Mouse (Mus musculus): Measurements from ENCODE around the gene Grik1. TPM values are rescaled to one million over a fixed set of nuclear protein-coding genes. Genes with fewer than 3 reads are reported as not detected.
A peak's percentile ranks its signal among the peaks of the same experiment; 100 is the strongest.

Grik1 gene
- polyA plus RNA-seq, 1 experiment from 2014 or later: 0.84 TPM

DNA sequence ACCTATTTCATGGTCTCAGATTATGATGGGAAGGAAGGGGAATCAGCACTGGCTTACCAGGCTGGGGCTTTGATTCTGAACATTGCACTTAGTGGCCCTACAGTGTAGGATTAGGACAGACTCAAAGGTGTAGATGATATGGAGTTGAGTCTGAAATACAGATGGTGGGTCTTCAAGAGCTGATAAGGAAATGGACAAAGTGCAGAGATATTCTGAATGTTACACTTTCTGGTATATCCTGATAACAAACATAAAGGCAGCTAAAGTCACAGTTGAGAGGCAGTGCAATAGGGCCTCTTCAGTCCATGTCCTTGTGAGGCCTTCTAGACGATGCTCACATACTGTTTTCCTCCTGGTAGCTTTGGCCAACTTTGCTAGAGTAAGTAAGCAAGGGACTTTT, 345.7 kb downstream of the Grik1 start:
- Histone ChIP-seq H3K36me3 (ENCODE audit: control insufficient read depth, insufficient read depth, low read length) (no peaks in the 10 kb centered on the region), H3K4me1 (ENCODE audit: control insufficient read depth, insufficient read depth, low read length) (0 out of 2 replicates have a peak, but pooled peaks cover 2% of the 10 kb centered on the region), H3K4me3 (ENCODE audit: low read depth, low read length) (no peak overlapping the region), H3K27ac (replicated peaks; ENCODE audit: low read depth, low read length) (no peak overlapping the region), H3K9ac (ENCODE audit: low read length) (no peak overlapping the region), H3K9me3 (ENCODE audit: control insufficient read depth, low read length) (no peaks in the 10 kb centered on the region), H3K27me3 (ENCODE audit: control insufficient read depth, insufficient read depth, low read length) (no peaks in the 10 kb centered on the region), H3K4me2 (ENCODE audit: low read depth, severe bottlenecking) (no peak overlapping the region)
- DNase-seq (ENCODE audit: low spot score): no peak
- WGBS: 97% methylated on average over 1 of the region's 1 CpGs
- ATAC-seq (ENCODE audit: insufficient number of reproducible peaks, low FRiP score, low TSS enrichment, low read depth): no peak

DNA sequence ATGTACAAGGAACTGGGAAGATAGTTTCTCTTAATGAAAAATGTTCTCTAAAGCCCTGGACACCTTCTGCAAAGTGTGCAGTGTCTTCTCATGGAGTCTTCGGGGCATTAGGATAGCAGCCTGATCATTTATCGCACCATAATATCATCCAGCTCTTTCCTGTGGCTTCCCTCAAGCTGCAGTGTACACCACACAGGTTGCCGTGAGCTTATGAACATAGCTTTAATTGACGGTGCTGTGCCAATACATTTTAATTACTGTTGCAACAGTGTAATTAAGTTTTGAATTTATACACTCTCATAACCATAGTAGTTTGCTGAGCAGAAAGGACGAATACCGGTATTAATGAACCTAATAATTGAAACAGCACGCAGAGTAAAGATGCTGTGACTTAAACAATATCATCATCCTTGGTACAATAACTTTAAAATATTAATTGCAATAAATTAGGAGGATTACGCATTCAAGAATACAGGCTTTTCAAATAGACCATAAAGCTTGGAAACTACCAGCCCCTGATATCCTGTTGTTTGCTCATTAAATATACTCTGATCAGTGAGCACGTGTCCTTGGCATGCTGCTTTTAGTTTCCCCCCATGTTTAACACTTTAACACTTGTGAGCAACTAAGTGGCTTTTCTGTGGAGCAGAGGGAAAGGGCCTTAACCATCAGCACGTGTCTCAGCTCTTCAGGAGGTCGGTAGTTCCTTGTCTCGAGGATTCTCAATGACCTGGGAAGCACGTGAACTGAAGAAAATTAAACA, 347.8 kb downstream of the Grik1 start:
- H3K4me1 ChIP-seq (ENCODE audit: control insufficient read depth, insufficient read depth, low read length): 0 out of 2 replicates have a peak, but pooled peaks cover 2% of the 10 kb centered on the region
- no peak overlapping the region for H3K4me3 ChIP-seq (ENCODE audit: low read depth, low read length)
- no peak overlapping the region for H3K27ac ChIP-seq (replicated peaks; ENCODE audit: low read depth, low read length)
- no peaks in the 10 kb centered on the region for H3K36me3 ChIP-seq (ENCODE audit: control insufficient read depth, insufficient read depth, low read length)
- no peaks in the 10 kb centered on the region for H3K9me3 ChIP-seq (ENCODE audit: control insufficient read depth, low read length)
- no peak overlapping the region for H3K4me2 ChIP-seq (ENCODE audit: low read depth, severe bottlenecking)
- H3K9ac ChIP-seq (ENCODE audit: low read length): no peak overlapping the region
- ATAC-seq (ENCODE audit: insufficient number of reproducible peaks, low FRiP score, low TSS enrichment, low read depth) (no peak), DNase-seq (ENCODE audit: low spot score) (no peak)
- no peaks in the 10 kb centered on the region for H3K27me3 ChIP-seq (ENCODE audit: control insufficient read depth, insufficient read depth, low read length)
- 58% methylated on average over 13 of the region's 13 CpGs for WGBS

DNA sequence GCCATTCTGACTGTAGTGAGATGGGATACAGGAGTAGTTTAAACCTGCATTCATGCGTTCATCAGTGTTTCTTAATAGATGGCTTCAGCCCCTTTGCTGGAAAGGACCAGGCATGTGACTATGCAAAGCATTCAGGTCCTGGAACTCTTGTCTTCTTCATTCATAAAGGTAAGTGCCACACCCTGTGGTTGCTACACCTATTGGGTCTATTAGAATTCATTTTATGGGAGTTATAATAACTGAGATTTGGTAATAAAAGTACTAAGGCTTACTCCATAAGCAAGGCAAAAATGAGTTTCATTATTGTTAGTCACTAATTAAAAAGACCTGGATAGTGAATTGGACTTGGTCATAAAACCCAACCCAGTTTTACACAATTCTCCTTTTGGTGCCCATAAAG, 355.4 kb downstream of the Grik1 start:
- no peaks in the 10 kb centered on the region for H3K27me3 ChIP-seq (ENCODE audit: control insufficient read depth, insufficient read depth, low read length)
- no peak overlapping the region for H3K27ac ChIP-seq (replicated peaks; ENCODE audit: low read depth, low read length)
- WGBS: 73% methylated on average over 1 of the region's 1 CpGs
- no peak for ATAC-seq (ENCODE audit: insufficient number of reproducible peaks, low FRiP score, low TSS enrichment, low read depth)
- no peak overlapping the region for H3K4me2 ChIP-seq (ENCODE audit: low read depth, severe bottlenecking)
- H3K4me3 ChIP-seq (ENCODE audit: low read depth, low read length): no peak overlapping the region
- no peaks in the 10 kb centered on the region for H3K4me1 ChIP-seq (ENCODE audit: control insufficient read depth, insufficient read depth, low read length)
- H3K36me3 ChIP-seq (ENCODE audit: control insufficient read depth, insufficient read depth, low read length): no peaks in the 10 kb centered on the region
- no peak overlapping the region for H3K9ac ChIP-seq (ENCODE audit: low read length)
- no peak for DNase-seq (ENCODE audit: low spot score)
- H3K9me3 ChIP-seq (ENCODE audit: control insufficient read depth, low read length): no peaks in the 10 kb centered on the region

DNA sequence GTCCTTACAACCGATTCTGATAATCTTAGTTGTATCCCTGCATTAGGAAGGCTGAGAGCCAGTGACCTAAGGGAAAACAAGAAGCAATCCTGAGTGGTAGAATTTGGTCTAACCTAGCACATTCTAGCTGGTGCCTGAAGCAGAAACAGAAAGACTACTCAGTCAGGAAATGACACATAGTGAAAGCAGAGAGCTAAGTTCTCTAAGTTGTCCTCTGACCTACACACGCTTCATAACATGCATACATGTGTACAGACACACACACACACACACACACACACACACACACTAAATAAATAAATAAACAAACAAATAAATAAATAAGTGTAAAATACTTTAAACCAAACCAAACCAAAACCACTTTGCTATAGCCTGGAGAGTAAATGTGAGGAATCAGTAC, 358.7 kb downstream of the Grik1 start:
- 88% methylated on average over 2 of the region's 2 CpGs for WGBS
- ATAC-seq (ENCODE audit: insufficient number of reproducible peaks, low FRiP score, low TSS enrichment, low read depth): no peak
- Histone ChIP-seq H3K27me3 (ENCODE audit: control insufficient read depth, insufficient read depth, low read length) (no peaks in the 10 kb centered on the region), H3K36me3 (ENCODE audit: control insufficient read depth, insufficient read depth, low read length) (no peaks in the 10 kb centered on the region), H3K9ac (ENCODE audit: low read length) (no peak overlapping the region), H3K9me3 (ENCODE audit: control insufficient read depth, low read length) (no peaks in the 10 kb centered on the region), H3K4me3 (ENCODE audit: low read depth, low read length) (no peak overlapping the region), H3K4me2 (ENCODE audit: low read depth, severe bottlenecking) (no peak overlapping the region), H3K27ac (replicated peaks; ENCODE audit: low read depth, low read length) (no peak overlapping the region), H3K4me1 (ENCODE audit: control insufficient read depth, insufficient read depth, low read length) (no peaks in the 10 kb centered on the region)
- DNase-seq (ENCODE audit: low spot score): no peak

DNA sequence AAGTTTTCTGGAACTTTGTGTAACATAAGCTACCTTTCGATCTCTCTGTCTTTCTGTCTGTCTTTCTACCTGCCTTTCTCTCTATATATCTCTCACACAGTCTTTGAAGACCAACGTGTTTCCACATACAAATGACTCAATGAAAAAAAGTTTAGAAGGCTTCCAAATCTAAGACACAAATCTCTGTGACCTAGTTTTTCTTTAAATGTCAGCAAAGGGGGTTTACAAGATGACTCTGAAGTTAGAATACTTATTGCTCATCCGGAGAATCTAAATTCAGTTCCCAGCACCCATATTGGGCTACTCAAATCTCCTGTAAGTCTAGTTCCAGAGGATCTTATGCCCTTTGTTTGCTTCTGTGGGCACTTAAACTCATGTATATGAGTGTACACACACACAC, 359.5 kb downstream of the Grik1 start:
- Histone ChIP-seq H3K4me1 (ENCODE audit: control insufficient read depth, insufficient read depth, low read length) (no peaks in the 10 kb centered on the region), H3K36me3 (ENCODE audit: control insufficient read depth, insufficient read depth, low read length) (no peaks in the 10 kb centered on the region), H3K27me3 (ENCODE audit: control insufficient read depth, insufficient read depth, low read length) (no peaks in the 10 kb centered on the region), H3K4me3 (ENCODE audit: low read depth, low read length) (no peak overlapping the region), H3K27ac (replicated peaks; ENCODE audit: low read depth, low read length) (no peak overlapping the region), H3K9me3 (ENCODE audit: control insufficient read depth, low read length) (no peaks in the 10 kb centered on the region), H3K9ac (ENCODE audit: low read length) (no peak overlapping the region), H3K4me2 (ENCODE audit: low read depth, severe bottlenecking) (no peak overlapping the region)
- WGBS: 86% methylated on average over 3 of the region's 3 CpGs
- DNase-seq (ENCODE audit: low spot score): no peak
- no peak for ATAC-seq (ENCODE audit: insufficient number of reproducible peaks, low FRiP score, low TSS enrichment, low read depth)

DNA sequence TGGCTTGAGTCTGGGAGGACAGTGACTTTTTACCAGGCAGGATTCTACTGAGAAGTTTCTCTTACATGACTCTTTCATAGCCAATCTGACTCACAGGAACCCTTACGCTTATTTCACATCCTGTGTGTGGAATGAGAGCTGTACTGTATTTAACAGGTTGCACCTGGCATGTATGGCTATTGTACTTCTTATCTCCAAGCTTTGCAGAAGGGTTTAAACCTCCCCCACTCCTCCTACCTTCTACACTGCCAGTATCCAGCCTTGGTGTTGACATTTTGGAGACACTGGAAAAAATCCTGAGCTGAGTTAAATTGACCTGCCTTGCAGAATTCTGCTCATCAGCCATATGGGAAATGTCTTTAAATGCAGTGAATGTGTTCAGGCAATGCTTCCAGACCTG, 361.4 kb downstream of the Grik1 start:
- Histone ChIP-seq H3K4me1 (ENCODE audit: control insufficient read depth, insufficient read depth, low read length) (no peaks in the 10 kb centered on the region), H3K4me2 (ENCODE audit: low read depth, severe bottlenecking) (no peak overlapping the region), H3K4me3 (ENCODE audit: low read depth, low read length) (no peak overlapping the region), H3K27me3 (ENCODE audit: control insufficient read depth, insufficient read depth, low read length) (no peaks in the 10 kb centered on the region), H3K9ac (ENCODE audit: low read length) (no peak overlapping the region), H3K27ac (replicated peaks; ENCODE audit: low read depth, low read length) (no peak overlapping the region), H3K36me3 (ENCODE audit: control insufficient read depth, insufficient read depth, low read length) (no peaks in the 10 kb centered on the region), H3K9me3 (ENCODE audit: control insufficient read depth, low read length) (no peaks in the 10 kb centered on the region)
- DNase-seq (ENCODE audit: low spot score) (no peak), ATAC-seq (ENCODE audit: insufficient number of reproducible peaks, low FRiP score, low TSS enrichment, low read depth) (no peak)
- WGBS: 89% methylated on average over 1 of the region's 1 CpGs

DNA sequence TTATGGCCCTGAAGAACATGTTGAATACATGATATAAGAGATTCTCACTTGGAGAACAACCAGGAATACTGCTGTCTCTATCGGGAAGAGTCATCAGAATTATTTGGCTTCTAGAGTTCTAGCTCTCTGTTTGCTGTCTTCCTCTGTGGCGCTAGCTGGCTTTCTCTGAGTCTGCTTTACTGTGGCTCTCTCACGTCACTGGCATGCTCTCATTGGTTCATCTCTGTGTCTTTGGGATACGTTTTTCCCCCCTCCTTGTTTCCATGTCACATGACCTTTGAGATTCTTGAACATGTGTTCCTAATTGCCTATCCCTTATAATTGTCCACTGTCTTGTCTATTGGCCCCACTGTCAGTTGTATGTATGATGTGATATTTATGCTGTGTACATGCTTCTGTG, 372.2 kb downstream of the Grik1 start:
- Histone ChIP-seq H3K4me3 (ENCODE audit: low read depth, low read length) (no peak overlapping the region), H3K9ac (ENCODE audit: low read length) (no peak overlapping the region), H3K4me2 (ENCODE audit: low read depth, severe bottlenecking) (no peak overlapping the region), H3K9me3 (ENCODE audit: control insufficient read depth, low read length) (no peaks in the 10 kb centered on the region), H3K27me3 (ENCODE audit: control insufficient read depth, insufficient read depth, low read length) (no peaks in the 10 kb centered on the region), H3K27ac (replicated peaks; ENCODE audit: low read depth, low read length) (no peak overlapping the region), H3K36me3 (ENCODE audit: control insufficient read depth, insufficient read depth, low read length) (no peaks in the 10 kb centered on the region), H3K4me1 (ENCODE audit: control insufficient read depth, insufficient read depth, low read length) (peaks cover 7% of the 10 kb centered on the region)
- DNase-seq (ENCODE audit: low spot score) (no peak), ATAC-seq (ENCODE audit: insufficient number of reproducible peaks, low FRiP score, low TSS enrichment, low read depth) (no peak)
- 75% methylated on average over 4 of the region's 4 CpGs for WGBS

DNA sequence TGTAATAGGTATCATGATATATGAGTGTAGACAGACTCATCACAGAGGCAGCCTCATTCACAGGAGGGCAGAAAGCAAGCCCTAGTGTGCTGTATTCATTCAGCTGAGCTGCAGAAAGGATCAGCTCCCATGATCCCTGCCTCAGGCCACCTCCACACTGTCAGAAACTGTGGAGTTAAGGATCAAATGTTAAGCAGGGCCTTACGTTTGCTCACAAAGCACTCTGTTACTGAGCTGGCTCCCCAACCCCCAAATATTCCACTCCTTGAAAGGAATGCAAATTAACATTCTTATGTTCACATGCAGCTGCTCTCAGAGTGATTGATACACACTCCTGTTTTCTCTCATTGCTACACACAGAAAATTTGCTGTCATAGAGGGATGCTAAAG, 372.9 kb downstream of the Grik1 start:
- 5% methylated on average over 1 of the region's 1 CpGs for WGBS
- H3K9me3 ChIP-seq (ENCODE audit: control insufficient read depth, low read length): no peaks in the 10 kb centered on the region
- DNase-seq (ENCODE audit: low spot score) (peak; percentile 48), ATAC-seq (ENCODE audit: insufficient number of reproducible peaks, low FRiP score, low TSS enrichment, low read depth) (peak; percentile 83)
- H3K4me3 ChIP-seq (ENCODE audit: low read depth, low read length): no peak overlapping the region
- H3K4me2 ChIP-seq (ENCODE audit: low read depth, severe bottlenecking): no peak overlapping the region
- H3K4me1 ChIP-seq (ENCODE audit: control insufficient read depth, insufficient read depth, low read length): peaks cover 7% of the 10 kb centered on the region
- H3K36me3 ChIP-seq (ENCODE audit: control insufficient read depth, insufficient read depth, low read length): no peaks in the 10 kb centered on the region
- H3K27ac ChIP-seq (replicated peaks; ENCODE audit: low read depth, low read length): no peak overlapping the region
- H3K27me3 ChIP-seq (ENCODE audit: control insufficient read depth, insufficient read depth, low read length): no peaks in the 10 kb centered on the region
- H3K9ac ChIP-seq (ENCODE audit: low read length): no peak overlapping the region

Measured in limb, embryonic 11.5 days (tissue).